Mouse (Mus musculus): ENCODE measurements around the gene Olfr616. TPM values are rescaled to one million over a fixed set of nuclear protein-coding genes. Genes with fewer than 3 reads are reported as not detected.
"Not testable (repeated sequence)": the region's sequence is repeated elsewhere in the genome, so short reads cannot be mapped to it uniquely, and the experiment has no call there.

The Olfr616 gene
- not detected in 2 replicates for total RNA-seq (2015; ENCODE audit: low replicate concordance)
- total RNA-seq (2017; ENCODE audit: low replicate concordance) = not detected in 2 replicates

DNA sequence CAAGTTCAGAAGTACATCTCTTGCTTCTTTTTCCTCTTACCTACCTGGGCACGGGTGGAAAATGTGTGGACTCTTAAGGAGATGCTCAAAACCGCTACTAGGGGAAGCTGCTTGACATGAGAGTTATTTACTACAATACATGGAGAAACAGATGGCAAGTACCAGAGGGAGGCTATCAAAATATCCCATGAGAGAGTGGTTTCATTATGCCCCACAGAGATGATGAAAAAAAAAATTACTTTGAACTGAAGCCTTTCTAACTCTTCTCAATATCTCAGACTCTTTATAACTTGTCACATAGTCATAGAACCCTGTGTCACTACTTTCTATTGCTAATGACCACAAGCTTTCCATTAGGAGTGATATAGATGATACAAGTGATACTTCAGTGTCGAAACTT, at the start of gene Olfr616:
Gene Olfr616, minus strand, starts transcription at position 101 of the 400 bp plus-strand sequence.
- no peak for ATAC-seq (replicated peaks; ENCODE audit: low FRiP score, poor library complexity, severe bottlenecking)

DNA sequence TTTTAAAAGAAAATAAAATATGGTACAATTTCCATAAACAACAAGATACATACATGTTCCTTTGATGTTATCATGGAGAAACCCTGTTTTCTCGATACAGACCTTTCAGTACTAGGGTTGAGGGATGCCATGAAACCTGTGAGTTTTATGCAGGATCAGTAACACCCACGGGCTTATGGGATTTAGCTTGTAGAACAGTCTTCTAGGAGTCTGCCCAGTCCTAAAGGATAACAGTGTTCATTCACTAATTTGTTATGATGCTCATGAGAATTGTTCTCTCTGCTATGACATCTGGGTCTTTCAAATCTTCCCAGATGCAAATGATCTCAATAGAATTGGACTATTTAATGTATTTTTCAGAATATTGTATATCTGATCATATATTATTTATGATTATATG, 43.5 kb upstream of the Olfr616 start, which contains the start of gene Olfr620:
Gene Olfr620, minus strand, starts transcription at position 101 of the 400 bp plus-strand sequence.
- ATAC-seq (replicated peaks; ENCODE audit: low FRiP score, poor library complexity, severe bottlenecking) = no peak

DNA sequence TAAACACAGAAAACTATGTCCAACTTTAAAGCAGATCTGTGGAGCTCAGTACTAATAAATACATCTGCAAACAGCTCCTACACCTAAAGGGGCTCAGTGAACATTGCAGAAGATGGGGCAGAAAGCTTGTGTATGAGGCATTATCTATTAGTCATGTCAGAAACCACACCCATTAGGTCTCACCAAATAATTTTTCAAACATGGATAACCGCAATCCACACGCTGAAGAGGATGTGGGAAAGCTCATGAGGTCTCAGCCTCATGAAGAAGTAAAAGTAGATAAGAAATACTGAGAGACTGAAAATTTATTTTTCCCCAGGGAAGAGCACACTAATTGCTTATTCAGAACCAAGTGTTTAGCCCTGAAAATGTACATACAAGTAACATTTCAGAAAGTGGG, 38.5 kb upstream of the Olfr616 start:
- no peak for ATAC-seq (replicated peaks; ENCODE audit: low FRiP score, poor library complexity, severe bottlenecking)

DNA sequence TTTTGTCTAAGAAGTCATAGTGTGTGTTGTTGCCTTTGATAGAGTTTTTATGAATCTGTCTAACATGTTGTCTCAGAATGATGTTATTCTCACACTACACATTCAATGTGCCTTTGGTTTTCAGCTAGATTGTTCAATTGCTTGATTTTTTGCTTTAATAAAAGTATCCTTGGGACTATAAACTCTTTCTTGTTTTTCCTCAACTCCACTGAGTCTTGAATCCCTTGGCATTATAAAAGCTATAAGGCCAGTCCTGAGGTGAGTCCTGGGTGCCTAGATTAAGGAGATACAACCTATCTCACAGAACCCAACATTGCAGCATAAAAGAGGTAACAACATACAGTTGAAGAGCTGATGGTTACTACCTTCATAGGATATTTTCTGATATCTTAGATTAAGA, 31.3 kb upstream of the Olfr616 start, which contains the start of gene Olfr619:
Gene Olfr619, plus strand, starts transcription at position 301 of the 400 bp plus-strand sequence.
- ATAC-seq (replicated peaks; ENCODE audit: low FRiP score, poor library complexity, severe bottlenecking) = no peak

DNA sequence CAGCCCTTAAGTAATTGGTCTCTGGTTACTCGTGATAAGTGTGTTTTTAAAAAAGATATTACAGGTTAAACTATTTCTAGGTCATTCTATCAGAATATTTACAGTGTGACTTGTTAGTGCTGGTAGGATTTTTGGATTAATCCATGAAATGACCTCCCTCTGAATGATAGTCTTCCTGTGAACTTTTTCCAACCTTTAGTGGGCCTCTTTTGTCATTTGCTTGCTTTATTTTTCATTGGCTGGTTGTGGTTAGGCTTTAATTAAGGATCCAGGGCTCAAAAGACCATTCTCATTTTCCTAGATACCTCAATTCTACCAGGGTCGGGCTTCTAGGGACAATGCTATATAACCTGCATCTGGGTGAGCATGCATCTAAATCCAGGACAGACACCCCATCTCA, 20.9 kb upstream of the Olfr616 start, which contains the start of gene Olfr618:
Gene Olfr618, plus strand, starts transcription at position 301 of the 400 bp plus-strand sequence.
- ATAC-seq (replicated peaks; ENCODE audit: low FRiP score, poor library complexity, severe bottlenecking) = no peak

DNA sequence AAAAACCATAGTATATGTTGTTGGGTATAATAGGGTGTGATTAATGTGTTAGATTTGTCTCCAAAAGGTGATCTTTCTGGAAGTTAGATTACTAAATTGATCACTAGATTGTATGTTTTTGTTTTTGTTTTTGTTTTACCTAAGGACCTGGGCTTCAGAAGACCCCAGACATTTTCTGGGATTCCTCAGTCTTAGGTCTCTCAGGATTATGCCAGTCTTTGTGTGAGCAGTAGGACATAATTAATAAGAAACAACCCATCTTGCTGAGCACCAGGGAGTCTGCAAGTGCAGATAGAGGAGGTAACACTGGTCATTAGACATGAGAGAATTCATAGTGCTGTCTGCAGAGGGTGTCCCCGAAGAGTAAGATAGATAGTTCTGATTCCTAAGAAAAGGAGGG, 3.8 kb upstream of the Olfr616 start, which contains the start of gene Olfr617:
Gene Olfr617, plus strand, starts transcription at position 301 of the 400 bp plus-strand sequence.
- ATAC-seq (replicated peaks; ENCODE audit: low FRiP score, poor library complexity, severe bottlenecking) = no peak

DNA sequence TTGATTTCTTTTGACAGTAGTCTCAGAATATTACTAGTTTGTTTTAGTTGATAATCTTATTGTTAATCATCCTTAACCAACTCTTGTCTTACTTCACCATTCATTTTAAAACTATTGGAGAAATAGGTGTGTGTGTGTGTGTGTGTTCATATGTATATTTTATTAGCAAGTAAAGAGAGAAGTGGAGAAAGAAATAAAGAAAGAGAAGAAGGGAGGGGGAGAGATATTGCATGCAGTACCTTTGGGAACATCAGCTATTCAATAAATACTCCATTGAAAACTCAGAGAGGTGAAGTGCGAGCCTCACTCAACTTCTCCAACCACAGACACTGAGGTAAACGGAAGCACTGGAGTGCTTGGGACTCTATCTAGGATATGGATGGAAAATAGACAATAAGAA, 13.2 kb downstream of the Olfr616 start, which contains the start of gene Olfr615:
Gene Olfr615, plus strand, starts transcription at position 301 of the 400 bp plus-strand sequence.
- ATAC-seq (replicated peaks; ENCODE audit: low FRiP score, poor library complexity, severe bottlenecking) = no peak

DNA sequence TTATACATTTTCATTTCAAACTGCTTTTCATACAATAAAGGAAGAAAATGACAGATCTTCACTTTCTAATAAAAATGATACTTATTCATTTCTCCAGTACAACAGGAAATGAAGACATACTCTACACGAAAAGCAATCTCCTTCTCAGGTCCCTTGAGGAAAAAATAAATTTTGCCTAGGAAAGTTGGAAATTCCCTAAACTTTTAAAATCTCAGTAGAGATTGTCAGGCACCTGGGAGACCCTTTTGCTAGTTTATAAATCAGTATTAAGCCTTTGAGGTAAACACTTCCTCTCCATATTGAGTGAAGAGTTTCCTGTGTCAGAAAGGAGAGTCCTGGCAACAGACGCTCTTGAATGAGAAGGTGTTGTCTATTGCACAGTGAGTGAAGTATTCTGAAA, 21.2 kb downstream of the Olfr616 start, which contains the start of gene Olfr613:
Gene Olfr613, plus strand, starts transcription at position 301 of the 400 bp plus-strand sequence.
- ATAC-seq (replicated peaks; ENCODE audit: low FRiP score, poor library complexity, severe bottlenecking) = no peak

DNA sequence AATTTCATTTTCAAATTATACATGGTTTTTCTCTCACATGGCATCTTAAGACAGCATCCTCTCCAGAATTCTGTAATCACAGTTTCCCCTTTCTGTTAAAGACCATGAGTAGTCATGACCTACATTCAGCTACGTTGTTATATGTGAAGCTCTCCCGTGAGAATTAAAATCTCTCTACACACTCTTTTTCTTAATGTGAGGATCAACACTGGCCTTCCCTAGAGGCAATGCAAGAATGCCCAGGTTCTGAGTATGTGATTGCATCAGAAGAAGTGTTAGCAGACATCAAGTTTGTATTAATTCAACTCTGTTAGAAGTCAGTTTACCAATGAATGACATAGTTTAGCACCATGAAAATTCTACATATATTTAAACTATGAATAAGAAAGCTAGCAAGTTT, 26.3 kb downstream of the Olfr616 start, which contains the start of gene Olfr612:
Gene Olfr612, minus strand, starts transcription at position 101 of the 400 bp plus-strand sequence.
- ATAC-seq (replicated peaks; ENCODE audit: low FRiP score, poor library complexity, severe bottlenecking) = not testable (repeated sequence)

DNA sequence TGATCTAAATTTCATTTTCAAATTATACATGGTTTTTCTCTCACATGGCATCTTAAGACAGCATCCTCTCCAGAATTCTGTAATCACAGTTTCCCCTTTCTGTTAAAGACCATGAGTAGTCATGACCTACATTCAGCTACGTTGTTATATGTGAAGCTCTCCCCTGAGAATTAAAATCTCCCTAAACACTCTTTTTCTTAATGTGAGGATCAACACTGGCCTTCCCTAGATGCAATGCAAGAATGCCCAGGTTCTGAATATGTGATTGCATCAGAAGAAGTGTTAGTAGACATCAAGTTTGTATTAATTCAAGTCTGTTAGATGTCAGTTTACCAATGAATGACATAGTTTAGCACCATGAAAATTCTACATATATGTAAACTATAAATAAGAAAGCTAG, 48.2 kb downstream of the Olfr616 start, which contains the start of gene Olfr611:
Gene Olfr611, minus strand, starts transcription at position 101 of the 400 bp plus-strand sequence.
- not testable (repeated sequence) for ATAC-seq (replicated peaks; ENCODE audit: low FRiP score, poor library complexity, severe bottlenecking)

Other genes starting within 250 kb of the Olfr616 start
Only the 30 nearest of the 32 such genes appear.
- gene Olfr599, start 233.2 kb downstream of the Olfr616 start, total RNA-seq (2015; ENCODE audit: low replicate concordance) = not detected in 2 replicates
- not detected in 2 replicates for gene Olfr599, start 233.2 kb downstream of the Olfr616 start, total RNA-seq (2017; ENCODE audit: low replicate concordance)
- not detected in 2 replicates for gene Olfr600, start 219.5 kb downstream of the Olfr616 start, total RNA-seq (2015; ENCODE audit: low replicate concordance)
- not detected in 2 replicates for gene Olfr600, start 219.5 kb downstream of the Olfr616 start, total RNA-seq (2017; ENCODE audit: low replicate concordance)
- not detected in 2 replicates for gene Olfr601, start 206.5 kb downstream of the Olfr616 start, total RNA-seq (2015; ENCODE audit: low replicate concordance)
- not detected in 2 replicates for gene Olfr601, start 206.5 kb downstream of the Olfr616 start, total RNA-seq (2017; ENCODE audit: low replicate concordance)
- not detected in 2 replicates for gene Olfr603, start 183.0 kb downstream of the Olfr616 start, total RNA-seq (2015; ENCODE audit: low replicate concordance)
- gene Olfr603, start 183.0 kb downstream of the Olfr616 start, total RNA-seq (2017; ENCODE audit: low replicate concordance) = not detected in 2 replicates
- not detected in 2 replicates for gene Usp17lc, start 154.1 kb downstream of the Olfr616 start, total RNA-seq (2015; ENCODE audit: low replicate concordance)
- not detected in 2 replicates for gene Usp17lc, start 154.1 kb downstream of the Olfr616 start, total RNA-seq (2017; ENCODE audit: low replicate concordance)
- not detected in 2 replicates for gene Olfr605, start 123.7 kb downstream of the Olfr616 start, total RNA-seq (2015; ENCODE audit: low replicate concordance)
- gene Olfr605, start 123.7 kb downstream of the Olfr616 start, total RNA-seq (2017; ENCODE audit: low replicate concordance) = not detected in 2 replicates
- gene Olfr606, start 120.1 kb downstream of the Olfr616 start, total RNA-seq (2015; ENCODE audit: low replicate concordance) = not detected in 2 replicates
- gene Olfr606, start 120.1 kb downstream of the Olfr616 start, total RNA-seq (2017; ENCODE audit: low replicate concordance) = not detected in 2 replicates
- not detected in 2 replicates for gene Olfr607, start 105.0 kb downstream of the Olfr616 start, total RNA-seq (2015; ENCODE audit: low replicate concordance)
- gene Olfr607, start 105.0 kb downstream of the Olfr616 start, total RNA-seq (2017; ENCODE audit: low replicate concordance) = not detected in 2 replicates
- gene Olfr608, start 99.3 kb downstream of the Olfr616 start, total RNA-seq (2015; ENCODE audit: low replicate concordance) = not detected in 2 replicates
- gene Olfr608, start 99.3 kb downstream of the Olfr616 start, total RNA-seq (2017; ENCODE audit: low replicate concordance) = not detected in 2 replicates
- not detected in 2 replicates for gene Olfr609, start 71.1 kb downstream of the Olfr616 start, total RNA-seq (2015; ENCODE audit: low replicate concordance)
- not detected in 2 replicates for gene Olfr609, start 71.1 kb downstream of the Olfr616 start, total RNA-seq (2017; ENCODE audit: low replicate concordance)
- gene Olfr610, start 57.0 kb downstream of the Olfr616 start, total RNA-seq (2015; ENCODE audit: low replicate concordance) = not detected in 2 replicates
- gene Olfr610, start 57.0 kb downstream of the Olfr616 start, total RNA-seq (2017; ENCODE audit: low replicate concordance) = not detected in 2 replicates
- not detected in 2 replicates for gene Olfr611, start 48.3 kb downstream of the Olfr616 start, total RNA-seq (2015; ENCODE audit: low replicate concordance)
- gene Olfr611, start 48.3 kb downstream of the Olfr616 start, total RNA-seq (2017; ENCODE audit: low replicate concordance) = not detected in 2 replicates
- gene Olfr612, start 26.4 kb downstream of the Olfr616 start, total RNA-seq (2015; ENCODE audit: low replicate concordance) = not detected in 2 replicates
- not detected in 2 replicates for gene Olfr612, start 26.4 kb downstream of the Olfr616 start, total RNA-seq (2017; ENCODE audit: low replicate concordance)
- not detected in 2 replicates for gene Olfr613, start 21.1 kb downstream of the Olfr616 start, total RNA-seq (2015; ENCODE audit: low replicate concordance)
- not detected in 2 replicates for gene Olfr613, start 21.1 kb downstream of the Olfr616 start, total RNA-seq (2017; ENCODE audit: low replicate concordance)
- not detected in 2 replicates for gene Olfr615, start 13.1 kb downstream of the Olfr616 start, total RNA-seq (2015; ENCODE audit: low replicate concordance)
- not detected in 2 replicates for gene Olfr615, start 13.1 kb downstream of the Olfr616 start, total RNA-seq (2017; ENCODE audit: low replicate concordance)
- not detected in 2 replicates for gene Olfr617, start 3.9 kb upstream of the Olfr616 start, total RNA-seq (2015; ENCODE audit: low replicate concordance)
- gene Olfr617, start 3.9 kb upstream of the Olfr616 start, total RNA-seq (2017; ENCODE audit: low replicate concordance) = not detected in 2 replicates
- not detected in 2 replicates for gene Olfr618, start 21.0 kb upstream of the Olfr616 start, total RNA-seq (2015; ENCODE audit: low replicate concordance)
- gene Olfr618, start 21.0 kb upstream of the Olfr616 start, total RNA-seq (2017; ENCODE audit: low replicate concordance) = not detected in 2 replicates
- gene Olfr619, start 31.4 kb upstream of the Olfr616 start, total RNA-seq (2015; ENCODE audit: low replicate concordance) = not detected in 2 replicates
- not detected in 2 replicates for gene Olfr619, start 31.4 kb upstream of the Olfr616 start, total RNA-seq (2017; ENCODE audit: low replicate concordance)
- gene Olfr620, start 43.4 kb upstream of the Olfr616 start, total RNA-seq (2015; ENCODE audit: low replicate concordance) = not detected in 2 replicates
- not detected in 2 replicates for gene Olfr620, start 43.4 kb upstream of the Olfr616 start, total RNA-seq (2017; ENCODE audit: low replicate concordance)
- not detected in 2 replicates for gene Olfr622, start 73.6 kb upstream of the Olfr616 start, total RNA-seq (2015; ENCODE audit: low replicate concordance)
- not detected in 2 replicates for gene Olfr622, start 73.6 kb upstream of the Olfr616 start, total RNA-seq (2017; ENCODE audit: low replicate concordance)
- gene Olfr623, start 94.6 kb upstream of the Olfr616 start, total RNA-seq (2015; ENCODE audit: low replicate concordance) = not detected in 2 replicates
- not detected in 2 replicates for gene Olfr623, start 94.6 kb upstream of the Olfr616 start, total RNA-seq (2017; ENCODE audit: low replicate concordance)
- gene Olfr624, start 102.0 kb upstream of the Olfr616 start, total RNA-seq (2015; ENCODE audit: low replicate concordance) = not detected in 2 replicates
- gene Olfr624, start 102.0 kb upstream of the Olfr616 start, total RNA-seq (2017; ENCODE audit: low replicate concordance) = under 0.01 and 0.13 TPM in 2 replicates
- not detected in 2 replicates for gene Olfr625-ps1, start 113.6 kb upstream of the Olfr616 start, total RNA-seq (2015; ENCODE audit: low replicate concordance)
- not detected in 2 replicates for gene Olfr625-ps1, start 113.6 kb upstream of the Olfr616 start, total RNA-seq (2017; ENCODE audit: low replicate concordance)
- not detected in 2 replicates for gene Olfr243, start 145.5 kb upstream of the Olfr616 start, total RNA-seq (2015; ENCODE audit: low replicate concordance)
- gene Olfr243, start 145.5 kb upstream of the Olfr616 start, total RNA-seq (2017; ENCODE audit: low replicate concordance) = not detected in 2 replicates
- gene Olfr628, start 161.2 kb upstream of the Olfr616 start, total RNA-seq (2015; ENCODE audit: low replicate concordance) = not detected in 2 replicates
- not detected in 2 replicates for gene Olfr628, start 161.2 kb upstream of the Olfr616 start, total RNA-seq (2017; ENCODE audit: low replicate concordance)
- gene Olfr629, start 175.8 kb upstream of the Olfr616 start, total RNA-seq (2015; ENCODE audit: low replicate concordance) = not detected in 2 replicates
- not detected in 2 replicates for gene Olfr629, start 175.8 kb upstream of the Olfr616 start, total RNA-seq (2017; ENCODE audit: low replicate concordance)
- not detected in 2 replicates for gene Olfr630, start 188.2 kb upstream of the Olfr616 start, total RNA-seq (2015; ENCODE audit: low replicate concordance)
- gene Olfr630, start 188.2 kb upstream of the Olfr616 start, total RNA-seq (2017; ENCODE audit: low replicate concordance) = not detected in 2 replicates
- 0.84 and 2.5 TPM in 2 replicates for gene Olfr69, start 202.5 kb upstream of the Olfr616 start, total RNA-seq (2015; ENCODE audit: low replicate concordance)
- 1.7 TPM in 1 of 2 replicates, not detected in the other for gene Olfr69, start 202.5 kb upstream of the Olfr616 start, total RNA-seq (2017; ENCODE audit: low replicate concordance)
- 2.9 TPM in 1 of 2 replicates, not detected in the other for gene Olfr68, start 210.6 kb upstream of the Olfr616 start, total RNA-seq (2015; ENCODE audit: low replicate concordance)
- 0.83 and 2.8 TPM in 2 replicates for gene Olfr68, start 210.6 kb upstream of the Olfr616 start, total RNA-seq (2017; ENCODE audit: low replicate concordance)
- 0.84 TPM in 1 of 2 replicates, not detected in the other for gene Olfr67, start 222.7 kb upstream of the Olfr616 start, total RNA-seq (2015; ENCODE audit: low replicate concordance)
- gene Olfr67, start 222.7 kb upstream of the Olfr616 start, total RNA-seq (2017; ENCODE audit: low replicate concordance) = 1.5 and 3.3 TPM in 2 replicates